Mouse (Mus musculus): Measurements from ENCODE around the gene Mtfr1l. TPM values are rescaled to one million over a fixed set of nuclear protein-coding genes. Genes with fewer than 3 reads are reported as not detected.

The Mtfr1l gene
- 174 and 179 TPM in 2 replicates for polyA plus RNA-seq (2015; fragmentation: Nextera tagmentation; extraction: Ambion mirVana)

DNA sequence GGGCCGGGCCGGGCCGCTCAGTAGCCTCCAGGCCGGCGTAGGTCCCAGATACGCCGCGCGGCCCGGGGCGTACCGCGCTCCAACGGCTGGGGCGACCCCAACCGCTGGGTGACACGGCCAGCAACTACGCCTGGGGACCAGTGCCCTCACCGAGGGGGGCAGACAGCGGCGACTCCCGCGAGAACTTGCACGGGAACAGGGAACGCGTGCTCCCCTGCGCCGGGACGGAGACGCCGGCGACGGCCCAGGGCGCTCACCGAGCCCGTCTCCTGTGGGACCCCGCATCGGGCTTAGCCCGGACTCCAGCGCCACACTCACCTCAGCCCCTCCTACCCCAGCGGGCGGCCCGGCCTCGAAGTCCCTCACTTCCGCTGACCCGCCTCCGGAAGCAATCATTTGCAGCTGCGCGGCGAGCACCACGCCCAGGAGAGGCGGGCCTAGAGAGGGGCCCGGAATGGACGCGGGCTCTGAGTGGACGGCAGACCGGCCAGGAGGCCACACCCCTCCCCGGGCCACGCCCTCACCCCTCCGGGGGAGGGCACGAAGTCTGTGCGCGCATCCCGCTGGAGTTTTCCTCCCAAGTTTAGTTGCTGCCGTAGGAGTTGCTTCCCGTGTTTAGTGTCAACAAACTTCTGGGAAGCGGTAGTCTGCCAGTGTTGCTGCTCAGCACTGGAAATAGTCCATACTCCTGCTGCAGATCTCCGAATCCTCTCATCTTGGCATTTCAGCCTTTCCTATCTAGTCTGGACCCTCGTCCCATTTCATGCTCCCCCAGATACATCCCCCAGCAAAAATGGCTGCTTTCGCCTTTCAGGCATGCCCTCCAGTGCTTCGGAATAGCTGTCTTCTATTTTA, at the start of gene Mtfr1l:
Gene Mtfr1l (minus strand): TSS at position 456 of the 855 bp plus-strand sequence.

DNA sequence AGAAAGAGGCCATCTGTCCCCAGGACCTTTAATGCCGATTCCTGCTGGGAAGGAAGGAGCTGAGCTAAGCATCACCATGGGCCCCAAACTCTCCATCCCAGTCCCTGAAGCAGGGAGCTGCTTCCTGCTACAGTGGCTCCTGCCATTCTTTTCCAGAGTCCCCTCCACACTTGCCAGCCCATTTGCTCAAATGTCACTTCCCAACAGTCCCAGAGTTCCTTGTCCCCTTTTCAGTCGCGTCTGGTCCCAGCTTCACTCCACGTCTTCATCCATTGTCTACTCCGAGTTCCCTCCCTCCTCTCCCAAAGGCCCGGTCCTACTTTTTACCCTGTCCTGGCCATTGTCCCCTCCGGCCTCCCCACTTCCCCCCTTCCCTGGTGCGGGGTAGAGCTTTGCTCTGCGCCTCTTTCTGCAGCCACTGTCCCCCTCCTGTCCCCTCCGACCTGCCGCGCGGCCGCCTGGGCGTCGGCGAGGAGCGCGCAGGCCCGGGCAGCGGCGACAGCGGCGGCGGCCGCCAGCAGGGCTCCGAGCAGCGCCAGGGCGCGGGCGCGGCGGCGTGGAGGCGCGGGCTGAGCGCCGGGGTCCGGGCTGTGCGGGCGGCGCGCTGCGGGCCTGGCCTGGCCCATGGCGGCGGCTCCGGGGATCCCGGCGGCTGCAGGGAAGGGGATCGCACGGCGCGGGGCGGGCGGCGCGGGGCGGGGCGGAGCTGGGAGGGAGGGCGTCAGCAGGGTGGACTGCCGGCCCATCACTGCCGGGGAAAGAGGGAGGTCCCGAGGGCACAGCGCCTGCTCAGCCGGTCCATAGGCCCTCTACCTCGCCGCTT, 16.5 kb upstream of the Mtfr1l start, which contains the start of gene Selenon:
Gene Selenon (minus strand): TSS at position 673 of the 823 bp plus-strand sequence.

DNA sequence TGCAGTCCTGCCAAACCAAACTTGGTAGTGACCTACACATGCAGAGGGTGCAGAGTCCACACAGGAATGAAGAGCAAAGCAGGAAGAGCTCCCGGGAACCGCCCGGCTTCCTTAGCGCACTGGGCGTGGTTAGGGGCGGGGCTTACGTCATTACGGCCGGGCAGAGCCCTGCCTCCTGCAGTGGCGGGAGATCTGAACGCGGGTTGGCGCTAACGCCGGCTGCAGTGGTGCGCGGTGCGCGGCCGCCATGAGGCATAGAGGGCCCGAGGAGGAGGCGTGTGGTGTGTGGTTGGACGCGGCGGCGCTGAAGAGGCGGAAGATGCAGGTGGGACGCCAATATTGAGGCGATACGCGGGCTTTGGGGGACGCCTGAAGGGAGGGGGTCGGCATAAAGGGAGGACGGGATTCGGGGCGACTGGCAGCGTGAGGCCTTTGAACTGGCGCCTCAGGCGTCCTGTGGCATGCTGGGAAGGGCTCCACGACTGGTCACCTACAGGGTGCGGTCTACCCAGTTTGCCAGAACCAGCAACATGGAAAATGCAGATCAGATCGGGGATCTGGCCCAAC, 24.3 kb downstream of the Mtfr1l start, which contains the start of gene Aunip:
Gene Aunip (plus strand): TSS at position 155 of the 567 bp plus-strand sequence.

DNA sequence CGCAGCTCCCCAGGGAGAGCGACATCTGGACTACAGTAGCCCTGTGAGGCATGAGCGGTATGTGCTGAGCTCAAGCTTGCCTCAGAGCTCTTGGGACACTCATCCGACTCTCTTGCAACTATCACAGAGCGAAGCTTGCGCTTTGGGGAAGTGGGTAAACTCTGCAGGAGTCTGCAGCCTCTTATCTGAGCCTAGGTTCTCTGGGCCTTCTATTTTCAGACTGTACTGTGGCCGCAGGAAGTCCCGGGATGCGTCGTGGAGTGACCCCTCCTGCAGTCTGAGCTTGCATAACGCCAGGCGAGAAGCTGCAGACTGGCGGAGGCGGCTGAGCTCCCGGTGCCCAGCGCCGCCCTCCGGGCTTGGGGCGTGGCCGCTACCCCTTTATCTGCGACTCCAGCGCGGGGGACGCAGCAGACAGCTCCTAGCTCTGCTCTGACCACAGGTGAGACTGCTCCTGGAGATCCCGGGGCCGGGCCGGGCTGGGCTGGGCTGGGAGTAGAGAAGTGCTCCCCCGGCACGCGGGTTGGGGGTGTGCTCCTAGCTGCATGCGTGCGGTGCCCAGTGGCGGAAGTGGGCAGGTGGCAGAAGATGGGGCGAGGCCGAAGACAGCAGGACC, 38.5 kb downstream of the Mtfr1l start, which contains the start of gene Paqr7:
Gene Paqr7 (plus strand): TSS at position 103 of the 616 bp plus-strand sequence.

Small RNA genes within 50 kb of the gene (microRNA-seq; reads per million reads assigned to microRNA genes)
- gene Mir6403 = not detected

Other genes starting within 250 kb of the Mtfr1l start
- 24.1 and 26.0 TPM in 2 replicates for gene Pdik1l, start 247.5 kb downstream of the Mtfr1l start, polyA plus RNA-seq (2015; fragmentation: Nextera tagmentation; extraction: Ambion mirVana)
- 1.4 and 1.6 TPM in 2 replicates for gene Trim63, start 220.3 kb downstream of the Mtfr1l start, polyA plus RNA-seq (2015; fragmentation: Nextera tagmentation; extraction: Ambion mirVana)
- gene Slc30a2, start 192.2 kb downstream of the Mtfr1l start, polyA plus RNA-seq (2015; fragmentation: Nextera tagmentation; extraction: Ambion mirVana) = 0.25 TPM in 2 replicates
- 0.88 and 0.94 TPM in 2 replicates for gene Extl1, start 151.5 kb downstream of the Mtfr1l start, polyA plus RNA-seq (2015; fragmentation: Nextera tagmentation; extraction: Ambion mirVana)
- gene Pafah2, start 139.1 kb downstream of the Mtfr1l start, polyA plus RNA-seq (2015; fragmentation: Nextera tagmentation; extraction: Ambion mirVana) = 4.7 and 5.7 TPM in 2 replicates
- gene Stmn1, start 67.1 kb downstream of the Mtfr1l start, polyA plus RNA-seq (2015; fragmentation: Nextera tagmentation; extraction: Ambion mirVana) = 2,472 and 2,758 TPM in 2 replicates
- 54.5 and 54.7 TPM in 2 replicates for gene Paqr7, start 38.7 kb downstream of the Mtfr1l start, polyA plus RNA-seq (2015; fragmentation: Nextera tagmentation; extraction: Ambion mirVana)
- 1.1 and 1.7 TPM in 2 replicates for gene Aunip, start 24.4 kb downstream of the Mtfr1l start, polyA plus RNA-seq (2015; fragmentation: Nextera tagmentation; extraction: Ambion mirVana)
- gene Selenon, start 16.8 kb upstream of the Mtfr1l start, polyA plus RNA-seq (2015; fragmentation: Nextera tagmentation; extraction: Ambion mirVana) = 15.5 and 17.2 TPM in 2 replicates
- gene Man1c1, start 168.9 kb upstream of the Mtfr1l start, polyA plus RNA-seq (2015; fragmentation: Nextera tagmentation; extraction: Ambion mirVana) = 6.7 and 6.8 TPM in 2 replicates
- gene Ldlrap1, start 232.6 kb upstream of the Mtfr1l start, polyA plus RNA-seq (2015; fragmentation: Nextera tagmentation; extraction: Ambion mirVana) = 2.9 and 3.8 TPM in 2 replicates